Mouse (Mus musculus) G1E (cell line): ENCODE measurements around the gene Fam222b. TPM values are rescaled to one million over a fixed set of nuclear protein-coding genes. Genes with fewer than 3 reads are reported as not detected.

ENCODE experiments used
- ATAC-seq: 2 replicates; pipeline ENCODE4 v1.8.0; 2016; ENCODE audit warnings: mild to moderate bottlenecking; ENCODE audit not compliant: insufficient number of reproducible peaks, poor library complexity, low FRiP score, severe bottlenecking; ENCODE audit errors: extremely low read depth
- DNase-seq: peaks from one replicate; pipeline ENCODE4 v3.0.0; 2012; ENCODE audit warnings: low spot score
- H3K27me3 ChIP-seq: 2 replicates; pipeline ENCODE4 v1.6.1; 2012; ENCODE audit warnings: mild to moderate bottlenecking, low read length, inconsistent platforms; ENCODE audit not compliant: insufficient read depth
- H3K36me3 ChIP-seq: replicated peaks from 2 replicates; pipeline ENCODE3; 2012; ENCODE audit warnings: mild to moderate bottlenecking, inconsistent platforms
- H3K4me1 ChIP-seq: 2 replicates; pipeline ENCODE4 v1.6.1; 2012; ENCODE audit warnings: low read depth, low read length, inconsistent platforms, mixed read lengths; ENCODE audit not compliant: insufficient read depth
- H3K4me3 ChIP-seq: 2 replicates; pipeline ENCODE4 v1.5.1; 2012; ENCODE audit warnings: low read depth, mild to moderate bottlenecking, inconsistent platforms, low read length, moderate library complexity, mixed read lengths
- H3K9me3 ChIP-seq: replicated peaks from 2 replicates; pipeline ENCODE4 v1.6.1; 2012; ENCODE audit warnings: inconsistent platforms
- CTCF ChIP-seq: IDR thresholded peaks from 2 replicates; pipeline ENCODE4 v1.5.1; 2012; ENCODE audit warnings: low read depth, low read length, inconsistent platforms, mixed read lengths
- GATA1 ChIP-seq: IDR thresholded peaks from 2 replicates; pipeline ENCODE4 v1.6.1; 2012; ENCODE audit warnings: borderline replicate concordance, low read length, inconsistent platforms, mixed read lengths
- GATA2 ChIP-seq: IDR thresholded peaks from 2 replicates; pipeline ENCODE4 v1.6.1; 2012; ENCODE audit warnings: low read depth, low read length, inconsistent platforms, borderline replicate concordance
- POLR2AphosphoS5 ChIP-seq: IDR thresholded peaks from 2 replicates; pipeline ENCODE4 v1.6.1; 2012; ENCODE audit warnings: low read depth, low read length, inconsistent platforms; ENCODE audit not compliant: insufficient replicate concordance
- TAL1 ChIP-seq: conservative IDR thresholded peaks from 2 replicates; pipeline ENCODE4 v1.6.1; 2012; ENCODE audit warnings: low read depth, low read length, inconsistent platforms, mixed read lengths
- polyA plus RNA-seq: library from polyadenylated mRNA; stranded (reverse); fragments of >175 nt; gene quantifications from 2 replicates; pipeline ENCODE4 v1.2.3, GENCODE M21; 2012
- total RNA-seq, 2 experiments: library from RNA; stranded (forward) in 1 of 2; stranded (reverse) in 1 of 2; fragments of 200-1000 nt in 1 of 2; fragments of >200 nt in 1 of 2; fragmentation: Nextera tagmentation in 1 of 2; gene quantifications; 2 replicates each; pipeline ENCODE4 v1.2.3; 2014 to 2017

Gene Fam222b
- total and polyA plus RNA-seq, 3 experiments = 1.5 to 28.9 (median 18.1) TPM

DNA sequence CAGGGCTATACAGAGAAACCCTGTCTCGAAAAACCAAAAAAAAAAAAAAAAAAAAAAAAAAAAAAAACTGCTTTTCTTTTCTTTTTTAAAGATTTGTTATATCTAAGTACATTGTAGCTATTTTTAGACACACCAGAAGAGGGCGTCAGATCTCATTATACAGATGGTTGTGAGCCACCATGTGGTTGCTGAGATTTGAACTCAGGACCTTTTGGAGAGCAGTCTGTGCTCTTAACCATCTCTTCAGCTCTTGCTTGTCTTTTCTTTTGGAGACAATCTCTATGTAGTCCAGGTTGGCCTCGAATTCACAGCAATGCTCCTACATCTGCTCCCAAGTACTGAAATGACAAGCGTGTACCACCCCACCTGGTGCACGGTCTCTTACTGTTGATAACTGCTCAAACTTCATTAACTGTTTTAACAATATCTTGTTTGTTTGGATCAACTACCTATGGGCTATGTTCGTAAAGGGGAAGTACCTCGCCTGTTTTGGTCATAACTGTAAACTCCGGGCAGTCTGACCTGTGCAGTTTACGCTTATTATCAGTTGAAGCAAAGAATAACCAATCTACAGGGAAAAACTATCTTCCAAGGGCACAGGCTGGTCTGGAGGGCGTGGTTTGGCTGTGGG is 81.4 kb downstream of the Fam222b start:
- Histone ChIP-seq H3K9me3 (0 out of 2 replicates have a peak, but pooled peaks cover 2% of the 10 kb centered on the region), H3K27me3 (no peaks in the 10 kb centered on the region), H3K4me1 (peaks cover 81% of the 10 kb centered on the region), H3K36me3 (peaks cover 47% of the 10 kb centered on the region), H3K4me3 (peak overlapping the region; percentile 89)
- DNase-seq (no peak), ATAC-seq (no peak; the same call in 1 of the 2 replicates)
- TF ChIP-seq GATA1 (no peak), CTCF (no peak), TAL1 (no peak), POLR2AphosphoS5 (no peak), GATA2 (no peak)

GRCm38 (mm10) chr11:78176402-78176862 is 82.0 kb downstream of the Fam222b start, which contains the start of the genes Nek8 and Tlcd1:
Gene Nek8 (minus strand): TSS chr11:78176675.
Gene Tlcd1 (plus strand): TSS chr11:78176711.
- Histone ChIP-seq H3K4me3 (peak within 1 kb of the TSS; percentile 89), H3K9me3 (no peaks in the 10 kb centered on the region), H3K27me3 (no peaks in the 10 kb centered on the region), H3K36me3 (peaks cover 48% of the 10 kb centered on the region), H3K4me1 (peaks cover 81% of the 10 kb centered on the region)
- peak; percentile 93 for DNase-seq
- no peak for TF ChIP-seq GATA1
- TF ChIP-seq GATA2 = no peak
- TF ChIP-seq POLR2AphosphoS5 = no peak
- TF ChIP-seq CTCF = no peak
- no peak for TF ChIP-seq TAL1
- ATAC-seq = peak; percentile 68

DNA sequence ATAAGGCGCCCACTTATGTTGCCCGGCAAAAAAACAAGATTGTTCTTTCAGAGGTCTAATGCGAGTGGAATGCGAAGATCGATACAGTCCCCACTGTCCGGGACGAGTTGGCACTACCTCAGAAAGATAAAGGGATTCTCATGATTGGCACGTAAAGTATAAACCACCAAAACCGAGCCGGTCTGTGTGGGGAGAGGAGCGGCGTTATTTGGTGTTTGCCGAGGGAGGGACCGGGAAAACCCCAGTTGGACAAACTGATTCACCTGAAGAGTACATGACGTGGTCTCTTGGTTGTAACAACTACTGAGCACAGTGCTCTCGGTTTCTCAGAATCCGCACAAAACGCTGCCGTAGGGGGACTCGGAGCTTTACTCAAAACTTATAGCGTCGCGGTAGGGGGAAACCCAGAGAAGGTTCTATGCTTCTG is 82.5 kb downstream of the Fam222b start:
- Histone ChIP-seq H3K4me3 (peak overlapping the region; percentile 89), H3K4me1 (peaks cover 81% of the 10 kb centered on the region), H3K9me3 (no peaks in the 10 kb centered on the region), H3K36me3 (peaks cover 49% of the 10 kb centered on the region), H3K27me3 (no peaks in the 10 kb centered on the region)
- ATAC-seq (no peak), DNase-seq (no peak)
- no peak for TF ChIP-seq GATA2
- TF ChIP-seq POLR2AphosphoS5 = no peak
- no peak for TF ChIP-seq GATA1
- TF ChIP-seq CTCF = no peak
- no peak for TF ChIP-seq TAL1

DNA sequence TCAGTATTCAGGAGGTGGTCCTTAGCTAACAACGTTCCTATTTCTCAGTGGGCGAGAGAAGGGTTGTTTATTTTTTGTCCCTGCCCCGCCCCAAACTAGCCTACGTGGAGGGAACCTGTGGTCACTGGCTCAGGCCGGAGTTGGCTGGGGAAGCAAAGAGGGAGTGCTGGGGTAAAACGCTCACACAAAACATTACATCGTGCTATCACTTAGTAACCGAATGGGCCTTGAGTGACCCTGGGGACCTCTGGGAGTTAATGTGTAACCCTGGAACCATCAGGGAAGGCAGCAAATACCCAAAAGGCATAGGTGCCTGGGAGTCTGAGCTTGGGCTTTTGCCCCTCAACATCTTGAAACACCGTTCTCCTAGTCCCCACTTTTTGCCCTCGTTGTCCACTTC is 83.0 kb downstream of the Fam222b start:
- Histone ChIP-seq H3K27me3 (no peaks in the 10 kb centered on the region), H3K36me3 (peaks cover 49% of the 10 kb centered on the region), H3K9me3 (no peaks in the 10 kb centered on the region), H3K4me1 (peaks cover 76% of the 10 kb centered on the region), H3K4me3 (peak overlapping the region; percentile 89)
- ATAC-seq (no peak), DNase-seq (no peak)
- TF ChIP-seq TAL1 = no peak
- TF ChIP-seq POLR2AphosphoS5 = peak; percentile 52; the same call in 1 of the 2 replicates
- no peak for TF ChIP-seq GATA1
- no peak for TF ChIP-seq GATA2
- TF ChIP-seq CTCF = no peak

GRCm38 (mm10) chr11:78177903-78178858 is 83.7 kb downstream of the Fam222b start:
- no peaks in the 10 kb centered on the region for H3K9me3 ChIP-seq
- peaks cover 45% of the 10 kb centered on the region for H3K36me3 ChIP-seq
- H3K4me3 ChIP-seq = peak overlapping the region; percentile 89
- DNase-seq (peak; percentile 87), ATAC-seq (peak; percentile 42; the same call in 1 of the 2 replicates)
- no peaks in the 10 kb centered on the region for H3K27me3 ChIP-seq
- H3K4me1 ChIP-seq = peaks cover 70% of the 10 kb centered on the region
- TF ChIP-seq GATA2 = no peak
- peak; percentile 92 for TF ChIP-seq CTCF
- TF ChIP-seq TAL1 = no peak
- peak; percentile 73; the same call in 1 of the 2 replicates for TF ChIP-seq POLR2AphosphoS5

DNA sequence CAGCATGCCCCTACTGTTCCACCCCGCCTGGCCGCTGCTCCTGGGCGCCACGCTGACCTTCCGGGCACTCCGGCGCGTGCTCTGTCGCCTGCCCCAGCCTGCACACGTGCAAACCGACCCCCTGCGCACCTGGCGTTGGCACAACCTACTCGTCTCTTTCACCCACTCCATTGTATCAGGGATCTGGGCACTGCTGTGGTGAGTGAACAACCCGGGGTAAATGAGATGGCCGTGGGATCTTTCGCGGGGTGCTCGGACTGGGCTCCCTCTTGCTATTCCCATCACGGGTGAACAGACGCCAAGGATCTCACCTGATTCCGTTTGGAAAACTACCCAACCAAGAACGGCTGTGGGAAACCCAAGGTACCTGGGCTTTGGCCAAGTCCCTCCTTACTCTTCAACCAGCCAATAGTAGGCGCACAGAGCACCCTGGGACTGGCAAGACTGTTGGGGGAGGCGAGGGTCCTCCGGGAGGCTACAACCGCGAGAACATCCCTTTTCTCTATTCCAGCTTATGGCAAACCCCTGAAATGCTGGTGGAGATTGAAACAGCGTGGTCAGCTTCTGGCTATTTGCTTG is 84.5 kb downstream of the Fam222b start:
- Histone ChIP-seq H3K9me3 (no peaks in the 10 kb centered on the region), H3K4me1 (peaks cover 72% of the 10 kb centered on the region), H3K36me3 (peaks cover 45% of the 10 kb centered on the region), H3K27me3 (no peaks in the 10 kb centered on the region), H3K4me3 (peak overlapping the region; percentile 89)
- ATAC-seq (no peak), DNase-seq (peak; percentile 86)
- TF ChIP-seq GATA2 = no peak
- peak; percentile 75; the same call in 1 of the 2 replicates for TF ChIP-seq POLR2AphosphoS5
- TF ChIP-seq CTCF = no peak
- no peak for TF ChIP-seq GATA1
- TF ChIP-seq TAL1 = no peak
